Mouse (Mus musculus) G1E (cell line): ENCODE results near the gene Olfr1353. TPM values are rescaled to one million over a fixed set of nuclear protein-coding genes. Genes with fewer than 3 reads are reported as not detected.
"Not testable (repeated sequence)": the region's sequence is repeated elsewhere in the genome, so short reads cannot be mapped to it uniquely, and the experiment has no call there.

Experiments
- ATAC-seq: 2 replicates; pipeline ENCODE4 v1.8.0; 2016; ENCODE audit warnings: mild to moderate bottlenecking; ENCODE audit not compliant: insufficient number of reproducible peaks, poor library complexity, low FRiP score, severe bottlenecking; ENCODE audit errors: extremely low read depth
- DNase-seq: peaks from one replicate; pipeline ENCODE4 v3.0.0; 2012; ENCODE audit warnings: low spot score
- H3K27me3 ChIP-seq: 2 replicates; pipeline ENCODE4 v1.6.1; 2012; ENCODE audit warnings: mild to moderate bottlenecking, low read length, inconsistent platforms; ENCODE audit not compliant: insufficient read depth
- H3K36me3 ChIP-seq: replicated peaks from 2 replicates; pipeline ENCODE3; 2012; ENCODE audit warnings: mild to moderate bottlenecking, inconsistent platforms
- H3K4me1 ChIP-seq: 2 replicates; pipeline ENCODE4 v1.6.1; 2012; ENCODE audit warnings: low read depth, low read length, inconsistent platforms, mixed read lengths; ENCODE audit not compliant: insufficient read depth
- H3K4me3 ChIP-seq: 2 replicates; pipeline ENCODE4 v1.5.1; 2012; ENCODE audit warnings: low read depth, mild to moderate bottlenecking, inconsistent platforms, low read length, moderate library complexity, mixed read lengths
- H3K9me3 ChIP-seq: replicated peaks from 2 replicates; pipeline ENCODE4 v1.6.1; 2012; ENCODE audit warnings: inconsistent platforms
- CTCF ChIP-seq: IDR thresholded peaks from 2 replicates; pipeline ENCODE4 v1.5.1; 2012; ENCODE audit warnings: low read depth, low read length, inconsistent platforms, mixed read lengths
- GATA1 ChIP-seq: IDR thresholded peaks from 2 replicates; pipeline ENCODE4 v1.6.1; 2012; ENCODE audit warnings: borderline replicate concordance, low read length, inconsistent platforms, mixed read lengths
- GATA2 ChIP-seq: IDR thresholded peaks from 2 replicates; pipeline ENCODE4 v1.6.1; 2012; ENCODE audit warnings: low read depth, low read length, inconsistent platforms, borderline replicate concordance
- POLR2AphosphoS5 ChIP-seq: IDR thresholded peaks from 2 replicates; pipeline ENCODE4 v1.6.1; 2012; ENCODE audit warnings: low read depth, low read length, inconsistent platforms; ENCODE audit not compliant: insufficient replicate concordance
- TAL1 ChIP-seq: conservative IDR thresholded peaks from 2 replicates; pipeline ENCODE4 v1.6.1; 2012; ENCODE audit warnings: low read depth, low read length, inconsistent platforms, mixed read lengths
- polyA plus RNA-seq: library from polyadenylated mRNA; stranded (reverse); fragments of >175 nt; gene quantifications from 2 replicates; pipeline ENCODE4 v1.2.3, GENCODE M21; 2012
- total RNA-seq, 2 experiments: library from RNA; stranded (forward) in 1 of 2; stranded (reverse) in 1 of 2; fragments of 200-1000 nt in 1 of 2; fragments of >200 nt in 1 of 2; fragmentation: Nextera tagmentation in 1 of 2; gene quantifications; 2 replicates each; pipeline ENCODE4 v1.2.3; 2014 to 2017

Gene Olfr1353
- not detected in 2 replicates for total RNA-seq (2014; fragmentation: Nextera tagmentation)
- total RNA-seq (2017) = 0.06 and 0.22 TPM in 2 replicates
- not detected in 2 replicates for polyA plus RNA-seq

- not testable (repeated sequence) for H3K4me3 ChIP-seq, H3K27me3 ChIP-seq, H3K36me3 ChIP-seq, ATAC-seq, DNase-seq, H3K4me1 ChIP-seq, H3K9me3 ChIP-seq
These were observed at the start of gene Olfr1353 for GRCm38 (mm10) chr10:78963009-78963408. Olfr1353 (plus strand) TSS chr10:78963309.

GRCm38 (mm10) chr10:78950336-78950735 lies 12.8 kb upstream of the Olfr1353 start, which contains the start of gene Olfr8:
Olfr8 (plus strand) TSS chr10:78950636.
- not testable (repeated sequence) for ATAC-seq

GRCm38 (mm10) chr10:78980750-78981149 lies 17.6 kb downstream of the Olfr1353 start, which contains the start of gene Olfr1352:
Olfr1352 (plus strand) TSS chr10:78981050.
- no peaks in the 10 kb centered on the region for H3K9me3 ChIP-seq
- H3K4me3 ChIP-seq = no peak within 1 kb of the TSS
- ATAC-seq (no peak), DNase-seq (no peak)
- no peaks in the 10 kb centered on the region for H3K4me1 ChIP-seq
- no peaks in the 10 kb centered on the region for H3K27me3 ChIP-seq
- TF ChIP-seq CTCF (no peak), TAL1 (no peak)
- no peaks in the 10 kb centered on the region for H3K36me3 ChIP-seq

More at GRCm38 (mm10) chr10:78950336-78950735, 12.8 kb upstream of the Olfr1353 start, which contains the start of gene Olfr8:
- not testable (repeated sequence) for H3K27me3 ChIP-seq, DNase-seq, H3K9me3 ChIP-seq, H3K4me3 ChIP-seq, H3K36me3 ChIP-seq, H3K4me1 ChIP-seq

GRCm38 (mm10) chr10:79012172-79012571 lies 49.1 kb downstream of the Olfr1353 start, which contains the start of gene Olfr1351:
Olfr1351 (plus strand) TSS chr10:79012472.
- no peak for TF ChIP-seq GATA2
- no peak for TF ChIP-seq POLR2AphosphoS5
- no peak for TF ChIP-seq GATA1
- no peak for TF ChIP-seq CTCF
- H3K36me3 ChIP-seq = no peaks in the 10 kb centered on the region
- no peak for ATAC-seq

More at GRCm38 (mm10) chr10:79012172-79012571, 49.1 kb downstream of the Olfr1353 start, which contains the start of gene Olfr1351:
- Histone ChIP-seq H3K4me3 (no peak within 1 kb of the TSS), H3K27me3 (no peaks in the 10 kb centered on the region), H3K9me3 (no peaks in the 10 kb centered on the region), H3K4me1 (no peaks in the 10 kb centered on the region)
- no peak for DNase-seq

Other genes with a start within 250 kb of the Olfr1353 start
- not detected in 2 replicates for gene Casp14, start 245.0 kb upstream of the Olfr1353 start, total RNA-seq (2014; fragmentation: Nextera tagmentation)
- 0.12 TPM in 1 of 2 replicates, not detected in the other for gene Casp14, start 245.0 kb upstream of the Olfr1353 start, total RNA-seq (2017)
- gene Casp14, start 245.0 kb upstream of the Olfr1353 start, polyA plus RNA-seq = not detected in 2 replicates
- not detected in 2 replicates for gene Ccdc105, start 210.2 kb upstream of the Olfr1353 start, total RNA-seq (2014; fragmentation: Nextera tagmentation)
- not detected in 2 replicates for gene Ccdc105, start 210.2 kb upstream of the Olfr1353 start, total RNA-seq (2017)
- not detected in 2 replicates for gene Ccdc105, start 210.2 kb upstream of the Olfr1353 start, polyA plus RNA-seq
- not detected in 2 replicates for gene Slc1a6, start 182.8 kb upstream of the Olfr1353 start, total RNA-seq (2014; fragmentation: Nextera tagmentation)
- 0.11 TPM in 1 of 2 replicates, not detected in the other for gene Slc1a6, start 182.8 kb upstream of the Olfr1353 start, total RNA-seq (2017)
- not detected in 2 replicates for gene Slc1a6, start 182.8 kb upstream of the Olfr1353 start, polyA plus RNA-seq
- not detected in 2 replicates for gene Olfr1356, start 111.1 kb upstream of the Olfr1353 start, total RNA-seq (2014; fragmentation: Nextera tagmentation)
- 0.05 and 0.12 TPM in 2 replicates for gene Olfr1356, start 111.1 kb upstream of the Olfr1353 start, total RNA-seq (2017)
- gene Olfr1356, start 111.1 kb upstream of the Olfr1353 start, polyA plus RNA-seq = not detected in 2 replicates
- gene Olfr1355, start 87.8 kb upstream of the Olfr1353 start, total RNA-seq (2014; fragmentation: Nextera tagmentation) = not detected in 2 replicates
- gene Olfr1355, start 87.8 kb upstream of the Olfr1353 start, total RNA-seq (2017) = 0.05 TPM in 1 of 2 replicates, not detected in the other
- not detected in 2 replicates for gene Olfr1355, start 87.8 kb upstream of the Olfr1353 start, polyA plus RNA-seq
- not detected in 2 replicates for gene Olfr1354, start 50.1 kb upstream of the Olfr1353 start, total RNA-seq (2014; fragmentation: Nextera tagmentation)
- 0.16 TPM in 1 of 2 replicates, not detected in the other for gene Olfr1354, start 50.1 kb upstream of the Olfr1353 start, total RNA-seq (2017)
- gene Olfr1354, start 50.1 kb upstream of the Olfr1353 start, polyA plus RNA-seq = not detected in 2 replicates
- gene Olfr8, start 12.7 kb upstream of the Olfr1353 start, total RNA-seq (2014; fragmentation: Nextera tagmentation) = not detected in 2 replicates
- 0.05 and 0.06 TPM in 2 replicates for gene Olfr8, start 12.7 kb upstream of the Olfr1353 start, total RNA-seq (2017)
- gene Olfr8, start 12.7 kb upstream of the Olfr1353 start, polyA plus RNA-seq = not detected in 2 replicates
- gene Olfr1352, start 17.7 kb downstream of the Olfr1353 start, total RNA-seq (2014; fragmentation: Nextera tagmentation) = not detected in 2 replicates
- 0.11 and 0.12 TPM in 2 replicates for gene Olfr1352, start 17.7 kb downstream of the Olfr1353 start, total RNA-seq (2017)
- not detected in 2 replicates for gene Olfr1352, start 17.7 kb downstream of the Olfr1353 start, polyA plus RNA-seq
- gene Olfr1351, start 49.2 kb downstream of the Olfr1353 start, total RNA-seq (2014; fragmentation: Nextera tagmentation) = not detected in 2 replicates
- gene Olfr1351, start 49.2 kb downstream of the Olfr1353 start, total RNA-seq (2017) = 0.06 and 0.11 TPM in 2 replicates
- not detected in 2 replicates for gene Olfr1351, start 49.2 kb downstream of the Olfr1353 start, polyA plus RNA-seq
- gene Olfr57, start 65.4 kb downstream of the Olfr1353 start, total RNA-seq (2014; fragmentation: Nextera tagmentation) = not detected in 2 replicates
- gene Olfr57, start 65.4 kb downstream of the Olfr1353 start, total RNA-seq (2017) = 0.27 TPM in 1 of 2 replicates, not detected in the other
- not detected in 2 replicates for gene Olfr57, start 65.4 kb downstream of the Olfr1353 start, polyA plus RNA-seq
- 18.7 and 19.3 TPM in 2 replicates for gene 2610008E11Rik, start 134.3 kb downstream of the Olfr1353 start, total RNA-seq (2014; fragmentation: Nextera tagmentation)
- 7.5 and 8.2 TPM in 2 replicates for gene 2610008E11Rik, start 134.3 kb downstream of the Olfr1353 start, total RNA-seq (2017)
- gene 2610008E11Rik, start 134.3 kb downstream of the Olfr1353 start, polyA plus RNA-seq = 0.22 and 0.56 TPM in 2 replicates
- not detected in 2 replicates for gene Vmn2r80, start 185.5 kb downstream of the Olfr1353 start, total RNA-seq (2014; fragmentation: Nextera tagmentation)
- gene Vmn2r80, start 185.5 kb downstream of the Olfr1353 start, total RNA-seq (2017) = 0.11 and 0.12 TPM in 2 replicates
- gene Vmn2r80, start 185.5 kb downstream of the Olfr1353 start, polyA plus RNA-seq = not detected in 2 replicates